Mouse (Mus musculus): ENCODE results near the gene Psen1. TPM values are rescaled to one million over a fixed set of nuclear protein-coding genes. Genes with fewer than 3 reads are reported as not detected.

Gene Psen1
- total and polyA plus RNA-seq, 2 experiments from 2014 or later, result 27.6 to 29.9 TPM

DNA sequence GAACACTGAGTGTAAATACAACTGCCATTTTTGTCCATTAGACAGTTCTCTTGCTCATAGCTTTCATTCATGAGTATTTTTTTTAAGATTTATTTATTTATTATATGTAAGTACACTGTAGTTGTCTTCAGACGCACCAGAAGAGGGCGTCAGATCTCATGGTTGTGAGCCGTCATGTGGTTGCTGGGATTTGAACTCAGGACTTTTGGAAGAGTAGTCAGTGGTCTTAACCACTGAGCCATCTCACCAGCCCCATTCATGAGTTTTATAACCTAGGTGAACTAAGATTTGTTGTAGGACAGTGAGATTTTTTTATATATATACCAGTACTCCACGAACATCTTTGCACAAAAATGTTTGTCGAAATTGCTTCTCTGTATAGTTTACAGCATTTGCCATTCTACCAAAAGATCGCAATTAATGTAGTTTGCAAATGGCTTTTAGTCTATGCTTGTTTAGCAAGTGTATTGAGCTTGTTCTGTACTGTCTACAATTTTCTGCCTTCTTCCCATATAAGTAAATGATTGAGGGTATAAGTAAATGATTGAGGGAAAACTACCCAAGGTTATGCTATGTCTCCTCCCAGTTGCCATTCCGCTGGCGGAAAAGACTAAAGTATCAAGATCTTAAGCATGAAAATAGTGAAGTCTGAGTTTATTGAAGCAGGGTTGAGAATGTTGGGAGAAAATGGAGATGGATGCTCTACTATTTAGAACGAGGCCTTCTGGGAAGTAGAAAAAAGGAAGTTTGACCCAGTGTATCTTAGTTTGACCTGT lies 1.2 kb upstream of the Psen1 start:
- ATAC-seq (ENCODE audit: insufficient read depth, low read depth), result no peak
- no peak for DNase-seq (ENCODE audit: low spot score)
- Histone ChIP-seq H3K9ac (replicated peaks; ENCODE audit: low read depth, low read length) (no peak overlapping the region), H3K4me2 (ENCODE audit: low read depth, low read length) (no peak overlapping the region), H3K27me3 (ENCODE audit: control insufficient read depth, insufficient read depth, low read length) (no peaks in the 10 kb centered on the region), H3K36me3 (replicated peaks; ENCODE audit: control insufficient read depth, insufficient read depth, low read length) (peaks cover 16% of the 10 kb centered on the region), H3K4me1 (ENCODE audit: control insufficient read depth, insufficient read depth) (peaks cover 16% of the 10 kb centered on the region; the same call in 1 of the 2 replicates), H3K27ac (ENCODE audit: low read depth) (no peak overlapping the region), H3K9me3 (replicated peaks; ENCODE audit: control insufficient read depth, low read length) (no peaks in the 10 kb centered on the region), H3K4me3 (ENCODE audit: low read depth, low read length) (no peak overlapping the region)
- 90% methylated on average over 9 of the region's 9 CpGs for WGBS
- TF ChIP-seq EP300 (IDR thresholded peaks at IDR 0.05; ENCODE audit: low read depth), result no peak
- no peak for TF ChIP-seq CTCF (IDR thresholded peaks at IDR 0.05; ENCODE audit: low read depth)

DNA sequence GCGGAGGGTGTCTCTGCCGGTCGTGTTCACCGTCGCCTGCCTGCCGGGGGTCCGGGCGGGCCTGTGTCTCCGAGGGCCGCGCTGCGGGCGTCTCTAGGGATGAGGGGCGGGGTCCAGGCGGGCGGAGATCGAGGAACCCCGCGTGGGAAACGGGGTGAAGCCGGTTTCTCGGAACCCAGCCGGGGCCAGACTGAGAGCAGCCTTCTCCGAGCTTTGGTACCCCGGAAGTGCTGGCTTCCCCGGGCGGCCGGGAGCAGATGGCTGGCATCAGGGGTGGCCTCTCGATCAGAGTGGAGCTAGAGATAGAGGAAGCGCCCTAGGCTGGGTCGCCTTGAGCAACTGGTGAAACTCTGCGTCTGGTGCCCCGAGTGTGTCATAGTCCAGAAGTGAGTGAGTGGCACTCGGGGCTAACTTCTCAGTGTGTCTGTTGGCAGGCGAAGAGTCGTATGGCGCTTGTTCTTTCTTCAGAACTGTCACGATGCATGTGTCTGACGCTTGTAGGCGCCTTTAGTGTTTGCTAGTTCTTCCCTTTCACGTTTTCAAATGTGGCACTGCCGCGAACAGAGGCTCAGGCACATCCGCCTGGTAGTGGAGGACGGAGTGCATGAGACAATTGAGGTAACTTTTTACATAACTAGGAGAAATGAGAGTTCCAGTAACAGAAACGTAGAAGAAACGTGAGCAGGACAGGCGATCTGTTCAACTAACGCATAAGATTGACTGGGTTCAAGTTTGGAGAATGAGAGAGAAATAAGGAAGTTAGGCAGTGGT lies 549 bp downstream of the Psen1 start:
- peaks cover 16% of the 10 kb centered on the region; the same call in 1 of the 2 replicates for H3K4me1 ChIP-seq (ENCODE audit: control insufficient read depth, insufficient read depth)
- H3K4me3 ChIP-seq (ENCODE audit: low read depth, low read length), result peak overlapping the region; percentile 97
- no peak for TF ChIP-seq EP300 (IDR thresholded peaks at IDR 0.05; ENCODE audit: low read depth)
- no peak for TF ChIP-seq CTCF (IDR thresholded peaks at IDR 0.05; ENCODE audit: low read depth)
- H3K4me2 ChIP-seq (ENCODE audit: low read depth, low read length), result peak overlapping the region; percentile 70
- under 1% methylated on average over 49 of the region's 49 CpGs for WGBS
- ATAC-seq (ENCODE audit: insufficient read depth, low read depth), result peak; percentile 74
- no peaks in the 10 kb centered on the region for H3K9me3 ChIP-seq (replicated peaks; ENCODE audit: control insufficient read depth, low read length)
- H3K27me3 ChIP-seq (ENCODE audit: control insufficient read depth, insufficient read depth, low read length), result no peaks in the 10 kb centered on the region
- peak overlapping the region; percentile 92 for H3K27ac ChIP-seq (ENCODE audit: low read depth)
- peaks cover 3% of the 10 kb centered on the region for H3K36me3 ChIP-seq (replicated peaks; ENCODE audit: control insufficient read depth, insufficient read depth, low read length)
- peak overlapping the region; percentile 85 for H3K9ac ChIP-seq (replicated peaks; ENCODE audit: low read depth, low read length)
- DNase-seq (ENCODE audit: low spot score), result peak; percentile 21

GRCm38 (mm10) chr12:83689087-83689432 lies 1.1 kb downstream of the Psen1 start:
- 20% methylated on average over 6 of the region's 6 CpGs for WGBS
- Histone ChIP-seq H3K27ac (ENCODE audit: low read depth) (peak overlapping the region; percentile 92), H3K4me1 (ENCODE audit: control insufficient read depth, insufficient read depth) (peaks cover 16% of the 10 kb centered on the region; the same call in 1 of the 2 replicates), H3K4me2 (ENCODE audit: low read depth, low read length) (peak overlapping the region; percentile 70), H3K36me3 (replicated peaks; ENCODE audit: control insufficient read depth, insufficient read depth, low read length) (no peaks in the 10 kb centered on the region), H3K9me3 (replicated peaks; ENCODE audit: control insufficient read depth, low read length) (no peaks in the 10 kb centered on the region), H3K9ac (replicated peaks; ENCODE audit: low read depth, low read length) (peak overlapping the region; percentile 85), H3K27me3 (ENCODE audit: control insufficient read depth, insufficient read depth, low read length) (no peaks in the 10 kb centered on the region), H3K4me3 (ENCODE audit: low read depth, low read length) (peak overlapping the region; percentile 97)
- DNase-seq (ENCODE audit: low spot score), result peak; percentile 15
- no peak for ATAC-seq (ENCODE audit: insufficient read depth, low read depth)
- no peak for TF ChIP-seq CTCF (IDR thresholded peaks at IDR 0.05; ENCODE audit: low read depth)
- TF ChIP-seq EP300 (IDR thresholded peaks at IDR 0.05; ENCODE audit: low read depth), result no peak

DNA sequence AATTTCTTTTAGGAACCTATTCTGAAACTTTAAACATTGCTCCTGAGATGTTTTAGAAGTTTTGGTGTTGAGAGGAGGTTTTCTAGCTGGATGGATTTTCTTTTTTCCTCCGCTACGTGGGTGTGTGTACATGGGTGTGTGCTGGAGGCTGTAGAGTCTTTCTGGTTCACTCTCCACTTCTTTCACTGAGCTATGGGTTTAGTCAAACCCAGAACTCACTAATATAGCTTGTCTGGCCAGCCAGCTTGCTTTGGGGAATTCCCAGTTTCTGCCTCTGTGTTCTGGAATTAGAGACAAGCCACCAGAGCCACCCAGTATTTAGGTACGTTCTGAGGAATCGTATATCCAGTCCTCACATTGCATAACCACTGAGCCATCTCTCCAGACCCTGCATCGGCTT lies 6.1 kb downstream of the Psen1 start:
- ATAC-seq (ENCODE audit: insufficient read depth, low read depth), result no peak
- no peak for DNase-seq (ENCODE audit: low spot score)
- no peaks in the 10 kb centered on the region for H3K36me3 ChIP-seq (replicated peaks; ENCODE audit: control insufficient read depth, insufficient read depth, low read length)
- H3K9me3 ChIP-seq (replicated peaks; ENCODE audit: control insufficient read depth, low read length), result no peaks in the 10 kb centered on the region
- no peaks in the 10 kb centered on the region for H3K27me3 ChIP-seq (ENCODE audit: control insufficient read depth, insufficient read depth, low read length)
- H3K4me2 ChIP-seq (ENCODE audit: low read depth, low read length), result no peak overlapping the region
- TF ChIP-seq EP300 (IDR thresholded peaks at IDR 0.05; ENCODE audit: low read depth), result no peak
- TF ChIP-seq CTCF (IDR thresholded peaks at IDR 0.05; ENCODE audit: low read depth), result no peak
- no peak overlapping the region for H3K27ac ChIP-seq (ENCODE audit: low read depth)
- 88% methylated on average over 5 of the region's 5 CpGs for WGBS
- H3K9ac ChIP-seq (replicated peaks; ENCODE audit: low read depth, low read length), result no peak overlapping the region
- peaks cover 10% of the 10 kb centered on the region; the same call in 1 of the 2 replicates for H3K4me1 ChIP-seq (ENCODE audit: control insufficient read depth, insufficient read depth)
- H3K4me3 ChIP-seq (ENCODE audit: low read depth, low read length), result no peak overlapping the region

- 86% methylated on average over 3 of the region's 3 CpGs for WGBS
- Histone ChIP-seq H3K4me3 (ENCODE audit: low read depth, low read length) (no peak overlapping the region), H3K4me1 (ENCODE audit: control insufficient read depth, insufficient read depth) (0 out of 2 replicates have a peak, but pooled peaks cover 3% of the 10 kb centered on the region), H3K36me3 (replicated peaks; ENCODE audit: control insufficient read depth, insufficient read depth, low read length) (peaks cover 5% of the 10 kb centered on the region), H3K9me3 (replicated peaks; ENCODE audit: control insufficient read depth, low read length) (no peaks in the 10 kb centered on the region), H3K27ac (ENCODE audit: low read depth) (no peak overlapping the region), H3K4me2 (ENCODE audit: low read depth, low read length) (no peak overlapping the region), H3K9ac (replicated peaks; ENCODE audit: low read depth, low read length) (no peak overlapping the region), H3K27me3 (ENCODE audit: control insufficient read depth, insufficient read depth, low read length) (no peaks in the 10 kb centered on the region)
- ATAC-seq (ENCODE audit: insufficient read depth, low read depth), result no peak
- no peak for TF ChIP-seq CTCF (IDR thresholded peaks at IDR 0.05; ENCODE audit: low read depth)
- DNase-seq (ENCODE audit: low spot score), result no peak
Measured at GRCm38 (mm10) chr12:83694669-83695068, 6.7 kb downstream of the Psen1 start.

Measured in heart, postnatal 0 days (tissue).